Mouse (Mus musculus) myocyte (in vitro differentiated cells): ENCODE measurements around the gene Rgl1.

ENCODE experiments used
- CEBPB ChIP-seq: IDR thresholded peaks from 2 replicates; pipeline ENCODE4 v1.6.1; 2011; ENCODE audit warnings: mild to moderate bottlenecking, moderate library complexity; ENCODE audit not compliant: poor library complexity, insufficient read depth, severe bottlenecking
- MYOG ChIP-seq, 3 experiments: IDR thresholded peaks; one replicate each; pipeline ENCODE4 v1.6.1; 2011; ENCODE audit warnings: control low read depth in 2 of 3, low read depth in 2 of 3, mild to moderate bottlenecking in 2 of 3; ENCODE audit not compliant: insufficient read length in 2 of 3, control insufficient read depth in 1 of 3, insufficient read depth in 1 of 3
- POLR2A ChIP-seq: IDR thresholded peaks from one replicate; pipeline ENCODE4 v1.6.1; 2011; ENCODE audit warnings: low read depth, mild to moderate bottlenecking, control low read depth, moderate library complexity; ENCODE audit not compliant: insufficient read length
- POLR2AphosphoS2 ChIP-seq: IDR thresholded peaks from one replicate; pipeline ENCODE4 v1.6.1; 2011; ENCODE audit warnings: low read depth, control low read depth; ENCODE audit not compliant: insufficient read length
- REST ChIP-seq: IDR thresholded peaks from one replicate; pipeline ENCODE4 v1.6.1; 2011; ENCODE audit warnings: mild to moderate bottlenecking, control low read depth, moderate library complexity; ENCODE audit not compliant: insufficient read depth, insufficient read length
- TCF12 ChIP-seq: IDR thresholded peaks from one replicate; pipeline ENCODE4 v1.6.1; 2011; ENCODE audit warnings: mild to moderate bottlenecking, control low read depth; ENCODE audit not compliant: poor library complexity, insufficient read depth, severe bottlenecking
- USF1 ChIP-seq: IDR thresholded peaks from one replicate; pipeline ENCODE4 v1.6.1; 2011; ENCODE audit warnings: low read depth, mild to moderate bottlenecking, control low read depth, moderate library complexity

GRCm38 (mm10) chr1:152497581-152497980, 268.6 kb downstream of the Rgl1 start:
- TF ChIP-seq REST = no peak
- no peak for TF ChIP-seq CEBPB
- TF ChIP-seq MYOG (IDR thresholded peaks at IDR 0.05; ENCODE audit: control insufficient read depth in 1 of 3, insufficient read depth in 1 of 3, insufficient read length in 2 of 3, low read depth in 2 of 3) = no peak
- no peak for TF ChIP-seq POLR2A
- TF ChIP-seq TCF12 = no peak
- TF ChIP-seq USF1 = no peak
- no peak for TF ChIP-seq POLR2AphosphoS2
